In the genomic region with DNA sequence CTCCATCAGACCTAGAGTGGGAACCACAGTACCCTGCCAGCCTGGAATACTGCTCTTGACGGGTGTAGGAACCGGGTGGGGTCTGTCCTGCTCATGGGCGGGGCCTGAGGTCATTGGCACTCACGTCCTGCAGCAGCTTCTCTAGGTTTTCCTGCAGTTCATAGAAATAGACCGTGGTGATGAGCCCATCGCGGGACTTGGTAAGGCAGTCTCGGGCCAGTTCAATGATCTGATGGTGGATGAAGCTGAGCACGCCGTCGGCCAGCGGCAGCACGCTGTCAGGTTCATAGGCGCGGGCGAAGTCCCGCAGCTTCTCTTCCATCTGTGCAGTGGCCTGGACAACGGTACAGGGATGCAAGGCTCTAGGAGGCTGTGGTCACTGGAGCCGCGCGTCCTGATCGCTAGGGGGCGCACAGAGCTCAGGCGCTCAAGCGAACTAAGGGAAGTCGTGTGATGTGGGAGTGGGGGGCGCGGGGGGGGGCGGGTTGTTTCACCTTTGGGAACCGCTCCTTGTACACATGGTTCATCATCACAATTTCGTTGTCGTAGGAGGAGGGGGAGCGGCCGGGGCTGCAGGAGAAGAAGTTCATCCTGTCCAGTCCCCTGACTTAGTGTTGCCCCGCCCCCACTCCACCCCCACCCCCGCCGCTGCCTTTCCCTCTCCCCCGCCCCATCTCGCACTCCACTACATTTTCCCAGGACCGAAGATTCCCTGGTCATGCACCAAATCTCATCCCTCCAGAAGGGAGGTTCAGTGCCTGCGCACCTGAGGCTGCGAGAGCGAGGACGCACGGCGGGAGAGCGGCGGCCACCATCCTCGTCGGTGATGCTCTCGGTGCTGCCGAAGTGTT, we compare ENCODE assay signal across 8 mouse cellular contexts. TPM values are rescaled to one million over a fixed set of nuclear protein-coding genes. Genes with fewer than 3 reads are reported as not detected.
A peak's percentile ranks its signal among the peaks of the same experiment; 100 is the strongest.
DNase-seq lines count a peak whose midpoint lies in the region; ATAC-seq lines count a peak whose summit lies in the region.

No protein-coding gene starts in this region.

- DNase-seq in urinary bladder, postnatal 25 days (ENCODE audit: low spot score), result peak; percentile 73
- DNase-seq in urinary bladder, postnatal 10 days (ENCODE audit: low spot score), result no peak
- peak; percentile 85 to 92 for DNase-seq in cerebellum, postnatal 25 days
- DNase-seq in gastrocnemius, postnatal 25 days, result peak; percentile 39
- peak; percentile 79 for DNase-seq in liver
- DNase-seq in testis, postnatal 10 days (ENCODE audit: low spot score), result peak; percentile 85

- 0 out of 2 replicates have a peak, but pooled peaks cover 8% of the 10 kb centered on the region for H3K4me1 ChIP-seq in intestine, embryonic 15.5 days (replicated peaks)
- H3K4me1 ChIP-seq in midbrain, embryonic 15.5 days, result peaks cover 15% of the 10 kb centered on the region

- H3K36me3 ChIP-seq in intestine, embryonic 15.5 days, result no peaks in the 10 kb centered on the region
- peaks cover 21% of the 10 kb centered on the region for H3K36me3 ChIP-seq in midbrain, embryonic 15.5 days (replicated peaks)

- H3K27me3 ChIP-seq in intestine, embryonic 15.5 days (replicated peaks), result peaks cover 34% of the 10 kb centered on the region
- H3K27me3 ChIP-seq in midbrain, embryonic 15.5 days (replicated peaks), result no peaks in the 10 kb centered on the region

- H3K9ac ChIP-seq in intestine, embryonic 15.5 days, result no peak overlapping the region
- no peak overlapping the region; the same call in 1 of the 2 replicates for H3K9ac ChIP-seq in midbrain, embryonic 15.5 days

- ATAC-seq in intestine, embryonic 15.5 days, result peak; percentile 89
- ATAC-seq in midbrain, embryonic 15.5 days (replicated peaks), result peak; percentile 72

- peak overlapping the region; percentile 65 for H3K4me2 ChIP-seq in intestine, embryonic 15.5 days (replicated peaks)
- peak overlapping the region; percentile 47 for H3K4me2 ChIP-seq in midbrain, embryonic 15.5 days

- no peaks in the 10 kb centered on the region for H3K9me3 ChIP-seq in intestine, embryonic 15.5 days
- H3K9me3 ChIP-seq in midbrain, embryonic 15.5 days, result no peaks in the 10 kb centered on the region

- H3K27ac ChIP-seq in intestine, embryonic 15.5 days, result no peak overlapping the region
- H3K27ac ChIP-seq in midbrain, embryonic 15.5 days, result no peak overlapping the region

- WGBS in intestine, embryonic 15.5 days, result 2% methylated on average over 51 of the region's 52 CpGs
- WGBS in midbrain, embryonic 15.5 days, result 3% methylated on average over 52 of the region's 52 CpGs

- H3K4me3 ChIP-seq in intestine, embryonic 15.5 days (replicated peaks), result peak overlapping the region; percentile 27
- peak overlapping the region; percentile 23 for H3K4me3 ChIP-seq in midbrain, embryonic 15.5 days

RNA-seq across cellular contexts. Expression of a gene that starts 8.5 kb away (rescaled TPM):
- not detected for total RNA-seq in gastrocnemius, postnatal 25 days (2021)
- 1.6 TPM in 2 replicates for polyA plus RNA-seq in intestine, embryonic 15.5 days (2015; fragmentation: Nextera tagmentation; extraction: Ambion mirVana)
- 76.2 and 84.8 TPM in 2 replicates for polyA plus RNA-seq in midbrain, embryonic 15.5 days (2015; fragmentation: Nextera tagmentation; extraction: Ambion mirVana)

RNA-seq across cellular contexts. Expression of a gene that starts 18.1 kb away (rescaled TPM):
- total RNA-seq in gastrocnemius, postnatal 25 days (2021), result not detected
- 0.31 and 0.51 TPM in 2 replicates for polyA plus RNA-seq in intestine, embryonic 15.5 days (2015; fragmentation: Nextera tagmentation; extraction: Ambion mirVana)
- polyA plus RNA-seq in midbrain, embryonic 15.5 days (2015; fragmentation: Nextera tagmentation; extraction: Ambion mirVana), result 2.8 and 3.4 TPM in 2 replicates

RNA-seq across cellular contexts. Expression of a gene that starts 20.3 kb away (rescaled TPM):
- 1 to 10 TPM; 4.5 to 5.7 TPM for total RNA-seq in gastrocnemius, postnatal 25 days (2021)
- 8.7 and 10.2 TPM in 2 replicates for polyA plus RNA-seq in intestine, embryonic 15.5 days (2015; fragmentation: Nextera tagmentation; extraction: Ambion mirVana)
- polyA plus RNA-seq in midbrain, embryonic 15.5 days (2015; fragmentation: Nextera tagmentation; extraction: Ambion mirVana), result 7.1 and 7.6 TPM in 2 replicates

RNA-seq across cellular contexts. Expression of a gene that starts 27.0 kb away (rescaled TPM):
- not detected for total RNA-seq in gastrocnemius, postnatal 25 days (2021)
- polyA plus RNA-seq in intestine, embryonic 15.5 days (2015; fragmentation: Nextera tagmentation; extraction: Ambion mirVana), result 6.4 and 7.7 TPM in 2 replicates
- 0.65 and 0.79 TPM in 2 replicates for polyA plus RNA-seq in midbrain, embryonic 15.5 days (2015; fragmentation: Nextera tagmentation; extraction: Ambion mirVana)

RNA-seq across cellular contexts. Expression of a gene that starts 35.0 kb away (rescaled TPM):
- total RNA-seq in gastrocnemius, postnatal 25 days (2021), result 10 to 100 TPM; 34.7 to 34.8 TPM
- 42.8 and 49.2 TPM in 2 replicates for polyA plus RNA-seq in intestine, embryonic 15.5 days (2015; fragmentation: Nextera tagmentation; extraction: Ambion mirVana)
- 36.1 and 37.1 TPM in 2 replicates for polyA plus RNA-seq in midbrain, embryonic 15.5 days (2015; fragmentation: Nextera tagmentation; extraction: Ambion mirVana)

Comparison
In these comparisons a context has a peak if more than half of its experiments do, and no peak if none do; other contexts are left out.
1. RNA of a gene that starts 8.5 kb away (polyA plus RNA-seq): 76.2 to 84.8 TPM in midbrain, embryonic 15.5 days; 1.6 TPM in intestine, embryonic 15.5 days; every median in the first group is over 10 times any median in the second.